Mouse (Mus musculus): ENCODE measurements around the gene Ttll9. TPM values are rescaled to one million over a fixed set of nuclear protein-coding genes. Genes with fewer than 3 reads are reported as not detected.

Gene Ttll9
- total RNA-seq, 2 experiments from 2014 or later, result 2.6 to 3.4 TPM

DNA sequence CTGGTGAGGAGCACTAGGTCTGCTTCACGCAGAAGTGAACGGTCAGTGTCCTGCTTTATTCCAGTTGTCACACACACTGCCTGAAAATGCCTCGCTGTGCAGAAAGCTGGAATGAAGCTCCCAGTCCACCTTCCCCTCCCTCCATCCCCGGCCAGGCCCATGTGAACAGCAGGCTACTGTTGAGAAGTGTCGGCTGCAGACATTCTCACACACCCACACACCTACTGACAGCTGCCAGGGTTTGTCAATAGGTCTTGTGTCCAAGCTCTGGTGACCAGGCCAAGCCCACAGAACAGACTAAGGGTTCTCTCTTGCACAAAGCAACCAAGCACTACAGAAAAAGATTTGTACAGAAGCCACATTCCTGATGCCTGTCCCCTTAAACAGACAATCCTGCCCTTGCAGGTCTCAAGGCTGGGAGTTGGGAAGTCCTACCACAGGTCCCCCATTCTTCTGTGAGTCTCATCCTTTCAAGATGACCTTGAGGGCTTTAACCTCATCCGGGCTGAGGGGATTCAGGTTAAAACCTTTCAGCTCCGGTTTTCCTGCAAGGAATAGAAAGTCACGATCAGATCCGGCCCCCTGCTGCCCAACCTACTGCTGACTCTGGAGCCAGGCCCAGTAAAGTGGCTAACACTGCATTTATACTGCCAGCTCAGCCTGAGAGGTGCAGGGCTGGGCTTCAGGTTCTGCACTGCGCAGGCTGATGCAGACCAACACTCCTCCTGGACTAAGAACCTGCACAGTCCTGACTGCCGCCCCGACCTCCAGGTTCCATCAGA lies 47.1 kb downstream of the Ttll9 start:
- DNase-seq (ENCODE audit: low spot score in 2 of 2), result no peak

DNA sequence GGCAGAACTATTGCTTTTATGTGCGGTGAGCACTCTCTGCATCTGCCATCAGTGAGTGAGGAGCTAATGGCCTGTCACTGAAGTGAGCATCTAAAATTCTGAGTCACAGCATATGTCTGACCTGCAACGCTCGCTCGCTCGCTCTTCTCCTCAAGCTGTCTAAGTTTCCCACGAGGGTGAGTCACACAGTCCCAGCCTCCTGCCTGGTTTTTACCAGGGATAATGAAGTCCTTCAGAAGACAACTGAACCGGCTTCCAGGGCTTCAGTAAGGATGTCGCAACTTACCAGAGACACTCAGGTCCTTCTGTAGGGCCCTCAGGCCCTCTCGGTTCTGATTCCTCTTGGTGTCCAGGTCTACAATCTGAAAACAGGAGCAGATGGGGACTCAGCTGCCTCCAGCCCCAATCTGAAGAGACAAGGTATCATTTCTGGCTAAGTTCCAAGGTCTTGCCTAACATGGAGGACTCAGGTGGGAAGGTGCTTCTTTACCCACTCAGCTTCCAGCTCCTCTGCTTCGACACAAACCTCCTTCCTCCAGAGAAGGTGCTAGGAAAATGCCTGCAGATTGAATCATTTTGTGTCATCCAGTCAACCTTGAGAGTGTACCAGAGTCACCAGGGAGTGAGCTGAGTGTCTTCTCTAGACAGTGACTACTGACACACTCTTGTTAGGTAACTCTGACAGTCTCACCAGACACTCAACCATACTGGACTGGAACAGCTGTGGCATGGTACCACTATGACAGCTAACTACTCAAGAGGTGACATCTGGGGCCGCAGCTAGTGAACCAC lies 51.6 kb downstream of the Ttll9 start:
- no peak for DNase-seq (ENCODE audit: low spot score in 2 of 2)

DNA sequence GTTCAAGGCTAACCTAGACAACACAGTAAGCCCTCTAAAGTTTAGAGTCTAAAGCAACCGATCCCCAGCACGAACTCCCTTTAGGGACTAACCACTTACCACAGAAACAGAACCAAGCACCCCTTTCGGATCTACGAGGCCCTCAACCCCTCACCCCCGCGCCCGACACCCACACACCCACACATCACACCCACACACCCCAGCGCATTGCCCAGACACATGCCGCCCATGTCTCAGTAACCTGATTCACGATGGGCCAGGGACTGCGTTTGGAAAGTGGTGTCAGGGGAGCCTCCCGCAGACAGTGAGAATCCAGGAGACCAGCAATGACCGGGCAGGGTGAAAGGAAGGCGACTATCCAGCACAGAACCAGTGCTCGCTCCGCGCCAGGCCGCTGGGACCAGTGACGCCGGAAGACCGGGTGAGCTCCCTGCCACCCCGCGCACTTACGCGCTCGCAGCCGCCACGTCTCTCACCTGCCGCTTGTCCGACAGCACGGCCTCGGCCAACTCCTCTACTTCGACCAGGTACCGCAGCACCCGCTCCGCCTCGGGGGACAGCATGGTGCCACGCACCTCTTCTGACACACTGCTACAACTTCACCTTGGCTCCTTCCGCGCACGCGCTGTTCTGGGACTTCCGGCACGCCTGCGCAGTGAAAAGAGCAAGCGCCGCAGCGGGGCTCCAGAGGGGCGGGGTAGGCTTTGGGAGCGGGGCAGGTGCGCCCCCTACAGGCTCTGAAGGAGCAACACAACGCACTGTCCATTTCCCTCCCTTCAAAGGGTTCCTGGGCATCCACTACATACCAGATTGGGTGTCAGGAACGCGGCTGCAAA lies 52.7 kb downstream of the Ttll9 start, which contains the start of gene Pdrg1:
Pdrg1 (minus strand) TSS at position 670 of the 836 bp plus-strand sequence.
- DNase-seq (ENCODE audit: low spot score in 2 of 2), result peak; percentile 95 to 99

DNA sequence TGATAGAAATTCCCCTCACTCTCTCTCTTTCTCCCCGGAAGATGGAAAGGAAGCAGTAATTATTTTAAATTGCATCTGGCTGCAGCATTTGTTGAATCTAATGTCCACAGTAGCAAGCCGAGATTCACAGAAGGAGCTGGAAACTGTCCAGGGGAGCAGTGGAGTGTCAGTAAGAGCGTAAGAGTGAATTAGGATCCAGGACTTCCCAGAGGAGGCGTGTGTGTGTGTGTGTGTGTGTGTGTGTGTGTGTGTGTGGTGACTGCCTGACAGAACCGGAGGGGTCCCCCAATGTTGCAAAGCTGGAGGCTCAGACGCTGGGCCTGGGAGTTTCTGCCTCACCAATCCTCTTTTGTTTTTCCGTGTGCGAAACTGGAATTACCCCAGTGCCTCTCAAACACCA lies 53.5 kb downstream of the Ttll9 start:
- DNase-seq (ENCODE audit: low spot score in 2 of 2), result peak in 1 of 2 experiments; percentile 25

GRCm38 (mm10) chr2:153016786-153017185 lies 54.5 kb downstream of the Ttll9 start:
- DNase-seq (ENCODE audit: low spot score in 2 of 2), result no peak

DNA sequence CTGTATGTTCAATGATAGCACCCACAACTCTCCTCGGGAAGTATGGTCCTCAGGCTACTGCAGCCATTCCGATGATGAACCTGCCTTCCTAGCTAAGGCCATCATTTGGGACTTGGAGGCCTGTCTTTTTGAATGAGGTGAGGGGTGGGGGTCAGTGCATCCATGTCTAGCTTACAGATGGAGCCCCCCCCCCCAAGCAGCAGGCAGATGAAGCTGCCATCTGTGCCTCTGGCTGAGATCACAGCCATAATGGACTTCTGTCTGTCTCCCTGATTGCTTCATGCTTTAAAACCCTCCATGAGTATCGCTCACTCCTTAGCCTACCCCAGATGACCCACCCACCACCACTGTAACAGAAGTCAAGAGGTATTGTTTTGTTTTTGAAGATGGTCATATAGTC lies 57.1 kb downstream of the Ttll9 start:
- DNase-seq (ENCODE audit: low spot score in 2 of 2), result no peak

- no peak for DNase-seq (ENCODE audit: low spot score in 2 of 2)
Observed at GRCm38 (mm10) chr2:153021163-153021562, 58.9 kb downstream of the Ttll9 start.

- DNase-seq (ENCODE audit: low spot score in 2 of 2), result no peak
Observed at GRCm38 (mm10) chr2:153022855-153023254, 60.6 kb downstream of the Ttll9 start.

GRCm38 (mm10) chr2:153026052-153026451 lies 63.8 kb downstream of the Ttll9 start:
- no peak for DNase-seq (ENCODE audit: low spot score in 2 of 2)

DNA sequence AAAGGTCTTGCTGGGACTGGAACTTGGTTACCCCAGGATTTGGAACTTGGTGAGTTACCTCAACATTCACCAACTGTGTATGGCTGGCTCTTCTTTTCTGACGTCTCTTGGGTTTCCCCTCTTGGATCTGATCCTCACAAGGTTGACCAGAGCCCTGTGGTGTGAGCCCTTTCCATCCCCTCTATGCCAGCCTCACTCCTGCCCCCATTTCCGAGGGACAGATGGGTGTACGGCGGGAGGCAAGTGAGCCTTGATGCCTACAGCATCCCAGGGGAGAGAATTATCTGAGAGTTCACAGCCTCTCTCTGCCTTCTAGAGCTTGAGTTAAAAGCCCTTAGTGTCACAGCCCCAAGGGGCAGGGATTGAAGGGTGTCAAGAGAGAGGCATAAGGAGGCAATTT lies 65.2 kb downstream of the Ttll9 start:
- DNase-seq (ENCODE audit: low spot score in 2 of 2), result no peak

GRCm38 (mm10) chr2:153030422-153030821 lies 68.1 kb downstream of the Ttll9 start:
- no peak for DNase-seq (ENCODE audit: low spot score in 2 of 2)

GRCm38 (mm10) chr2:153031126-153032082 lies 69.1 kb downstream of the Ttll9 start, which contains the start of gene Xkr7:
TSS of gene Xkr7 (plus strand) at chr2:153031852.
- peak; percentile 27 to 49 for DNase-seq (ENCODE audit: low spot score in 2 of 2)

DNA sequence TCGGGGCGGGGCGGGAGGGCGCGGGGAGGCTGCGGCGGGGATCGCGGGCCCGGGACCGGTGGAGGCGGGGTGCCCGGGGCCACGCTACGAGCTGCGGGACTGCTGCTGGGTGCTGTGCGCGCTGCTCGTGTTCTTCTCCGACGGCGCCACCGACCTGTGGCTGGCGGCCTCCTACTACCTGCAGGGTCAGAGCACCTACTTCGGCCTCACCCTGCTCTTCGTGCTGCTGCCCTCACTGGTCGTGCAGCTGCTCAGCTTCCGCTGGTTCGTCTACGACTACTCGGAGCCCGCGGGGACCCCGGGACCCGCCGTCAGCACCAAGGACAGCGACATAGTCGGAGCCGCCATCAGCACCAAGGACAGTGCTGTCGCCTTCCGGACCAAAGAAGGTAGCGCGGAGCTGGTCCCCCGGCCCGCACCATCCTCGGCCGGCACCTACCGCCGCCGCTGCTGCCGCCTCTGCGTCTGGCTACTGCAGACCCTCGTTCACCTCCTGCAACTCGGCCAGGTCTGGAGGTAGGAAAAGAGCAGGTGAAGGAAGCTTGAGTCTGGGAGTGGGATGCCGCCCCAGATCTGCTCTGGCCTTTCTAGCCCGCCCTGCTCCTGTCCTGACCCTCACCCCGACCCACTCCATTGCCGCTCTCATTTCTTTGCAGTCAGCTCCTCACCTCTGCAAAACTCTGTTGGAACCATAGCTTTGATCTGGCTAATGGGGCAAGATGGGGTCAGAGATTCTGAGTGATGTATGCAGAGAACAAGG lies 70.0 kb downstream of the Ttll9 start:
- peak; percentile 82 to 84 for DNase-seq (ENCODE audit: low spot score in 2 of 2)

GRCm38 (mm10) chr2:153032973-153033372 lies 70.7 kb downstream of the Ttll9 start:
- no peak for DNase-seq (ENCODE audit: low spot score in 2 of 2)

GRCm38 (mm10) chr2:153033545-153034230 lies 71.4 kb downstream of the Ttll9 start:
- DNase-seq (ENCODE audit: low spot score in 2 of 2), result no peak

DNA sequence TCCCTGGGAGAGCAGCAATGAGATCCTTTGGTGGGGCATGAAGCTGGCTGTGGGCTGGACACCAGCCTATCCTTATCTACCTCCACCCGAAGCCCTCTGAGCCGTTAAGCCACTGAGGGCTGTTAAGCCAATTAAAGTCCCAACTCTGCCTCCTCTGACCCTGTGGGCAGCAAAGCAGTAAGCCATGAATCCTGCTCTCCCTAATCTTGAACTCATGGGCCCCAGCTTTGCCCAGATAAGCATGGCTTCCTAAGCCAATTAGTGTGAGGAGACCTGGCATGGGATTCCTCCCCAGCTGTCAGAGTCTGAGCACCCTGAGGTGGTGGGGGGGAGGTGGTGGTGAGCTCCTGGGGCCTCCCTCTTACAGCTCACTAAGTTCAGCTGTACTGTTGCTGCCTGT lies 74.4 kb downstream of the Ttll9 start:
- DNase-seq (ENCODE audit: low spot score in 2 of 2), result no peak

DNA sequence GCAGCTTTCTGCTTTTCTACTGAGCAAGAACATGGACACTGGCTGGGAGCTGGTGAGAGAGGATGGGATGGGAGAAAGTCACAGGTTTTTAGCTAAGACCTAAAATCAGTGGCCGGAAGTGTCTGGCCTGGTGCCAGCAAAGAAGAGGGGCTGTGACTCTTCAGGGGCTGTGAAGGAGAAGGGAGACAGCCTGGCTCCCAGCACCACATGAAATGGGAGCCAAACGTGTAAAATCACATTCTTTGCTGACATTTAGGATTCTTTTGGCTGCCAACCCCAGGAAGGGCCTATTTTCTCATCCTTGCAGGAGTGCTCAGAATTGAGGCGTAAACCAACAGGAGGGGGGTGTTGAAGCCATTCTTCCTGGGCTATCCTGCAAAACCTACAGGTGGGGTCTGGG lies 81.6 kb downstream of the Ttll9 start:
- DNase-seq (ENCODE audit: low spot score in 2 of 2), result no peak

DNA sequence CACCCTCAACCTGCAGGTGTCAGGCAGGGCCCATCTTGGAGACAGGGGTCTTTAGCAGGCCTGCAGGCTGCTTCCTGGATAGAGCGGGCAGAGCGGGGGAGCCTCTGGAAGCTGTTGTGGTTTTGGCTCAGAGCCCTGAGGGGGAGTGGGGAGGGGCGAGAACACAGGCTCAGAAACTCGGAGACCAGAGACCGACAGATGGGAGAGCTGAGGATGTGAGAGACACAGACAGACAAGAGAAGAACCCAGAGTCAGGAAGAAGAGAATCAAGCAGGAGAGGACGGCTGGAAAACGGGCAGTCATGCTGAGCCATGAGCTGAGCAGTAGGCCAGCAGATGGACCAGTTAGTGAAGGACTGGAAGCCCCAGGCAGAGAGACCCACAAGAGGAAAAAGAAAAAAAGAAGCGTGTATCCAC lies 83.6 kb downstream of the Ttll9 start:
- DNase-seq (ENCODE audit: low spot score in 2 of 2), result peak in 1 of 2 experiments; percentile 52

Data from layer of hippocampus, postnatal 10 days (tissue).